Mouse (Mus musculus) cerebellum, adult 11 months (tissue): ENCODE data around the gene Ankrd39.

Experiments used
- DNase-seq: peaks from one replicate; pipeline ENCODE4 v3.0.0; 2022

The Ankrd39 gene

DNA sequence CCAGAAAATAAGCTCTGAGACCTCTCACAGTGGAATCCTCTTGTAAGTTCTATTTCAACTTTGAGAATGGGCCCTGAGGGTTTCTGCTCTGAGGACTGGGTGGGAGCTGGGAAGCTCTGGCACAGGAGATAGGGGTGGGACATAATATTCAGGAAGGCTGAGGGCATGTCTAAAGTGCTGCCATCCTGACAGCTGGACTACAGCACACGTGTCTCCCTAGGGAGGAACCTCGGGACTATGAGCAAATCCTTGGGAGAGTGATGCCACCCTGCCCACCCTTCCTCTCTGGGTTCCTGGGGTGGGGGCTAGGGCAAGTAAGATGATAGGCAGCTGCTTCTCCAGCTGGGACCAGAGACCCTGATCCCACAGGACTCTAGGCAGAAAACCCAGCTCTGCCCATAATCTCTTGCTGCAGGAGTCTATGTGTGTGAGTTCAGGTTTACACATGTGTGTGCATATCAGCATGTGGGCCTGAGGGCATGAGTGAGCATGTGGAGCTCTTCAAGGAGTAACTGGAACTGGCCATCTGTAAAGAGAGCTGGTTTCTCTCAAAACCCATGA, 25.0 kb upstream of the Ankrd39 start:
- DNase-seq, result no peak

DNA sequence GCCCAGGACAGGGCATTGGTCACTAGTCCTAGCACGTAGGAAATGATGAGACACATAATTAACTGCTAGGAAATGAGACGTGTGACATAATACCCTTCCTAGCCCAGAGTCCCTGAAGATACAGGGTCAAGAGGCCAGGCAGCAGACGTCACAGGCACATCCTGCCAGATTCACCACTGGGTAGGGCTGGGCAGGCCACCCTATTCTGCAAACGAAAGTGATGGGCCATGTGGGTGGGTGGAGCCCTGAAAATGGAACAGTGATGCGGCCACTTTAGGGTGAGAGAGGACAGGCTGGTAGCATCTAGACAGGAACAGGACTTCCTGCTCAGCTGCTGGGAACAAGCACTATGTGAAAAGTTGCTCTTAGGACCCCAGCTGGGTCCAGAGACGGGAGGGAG, 24.4 kb upstream of the Ankrd39 start:
- DNase-seq, result no peak

DNA sequence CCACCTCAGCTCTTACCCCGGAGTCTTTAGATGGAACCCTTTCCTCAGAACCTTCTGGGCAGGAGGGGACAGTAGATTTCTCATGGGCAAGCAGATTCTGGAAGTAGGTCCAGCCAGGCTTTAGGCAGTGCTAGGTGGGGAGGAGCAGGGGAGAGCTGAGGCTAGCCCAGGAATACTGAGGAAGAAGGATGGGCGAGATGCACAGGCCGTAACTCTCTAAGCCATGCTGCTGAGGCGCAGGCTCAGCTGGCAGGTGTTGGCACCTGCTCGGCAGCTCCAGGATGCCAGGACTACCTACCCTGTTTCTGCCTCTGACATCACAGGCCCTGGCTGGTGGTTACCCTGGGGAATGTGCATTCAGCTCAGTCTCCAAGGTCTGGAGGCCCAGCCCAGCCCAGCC, 23.1 kb upstream of the Ankrd39 start:
- no peak for DNase-seq

DNA sequence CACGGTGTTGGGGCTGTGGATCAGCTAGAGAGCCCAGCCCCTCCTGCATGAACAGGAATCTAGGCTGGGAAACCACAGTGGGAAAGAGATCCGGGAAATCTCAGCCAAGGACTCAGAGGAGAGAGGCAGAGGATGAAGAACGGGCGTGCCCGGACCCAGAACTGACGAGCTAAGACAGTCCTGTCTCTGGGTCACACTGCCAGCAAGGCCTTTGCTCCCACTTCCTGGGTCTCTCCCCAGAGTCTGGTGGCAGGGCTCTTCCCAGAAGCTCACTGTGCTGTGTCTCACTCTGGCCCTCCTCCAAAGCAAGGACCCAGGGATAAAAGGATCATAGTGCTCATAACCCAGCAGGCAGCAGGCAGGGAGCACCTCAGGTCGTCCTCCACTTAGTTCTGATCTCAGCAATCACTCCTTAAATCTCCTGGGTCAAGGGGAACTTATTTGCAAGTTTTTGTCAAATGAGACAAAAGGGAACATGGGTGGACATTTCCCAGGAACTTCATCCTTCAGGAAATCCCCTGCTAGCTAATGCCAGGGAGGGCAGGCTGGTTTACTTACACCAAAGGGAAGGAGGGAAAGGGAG, 22.5 kb upstream of the Ankrd39 start:
- no peak for DNase-seq

DNA sequence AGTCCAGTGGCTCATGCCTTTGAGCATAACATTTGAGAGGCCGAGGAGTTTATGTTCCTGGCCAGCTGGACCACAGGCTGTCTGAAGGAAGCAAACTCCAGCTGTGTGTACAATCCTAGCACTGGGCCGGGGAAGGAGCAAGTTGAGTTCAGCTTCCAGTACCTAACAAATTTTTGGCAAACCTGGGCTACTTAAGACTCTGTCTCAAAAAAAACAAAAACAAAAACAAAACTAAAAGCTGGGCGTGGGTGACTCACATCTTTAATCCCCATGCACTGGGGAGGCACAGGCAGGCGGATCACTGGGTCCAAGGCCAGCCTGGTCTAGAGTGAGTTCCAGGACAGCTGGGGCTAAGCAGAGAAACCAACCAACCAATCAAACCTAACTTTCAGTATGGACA, 21.5 kb upstream of the Ankrd39 start:
- DNase-seq, result no peak

DNA sequence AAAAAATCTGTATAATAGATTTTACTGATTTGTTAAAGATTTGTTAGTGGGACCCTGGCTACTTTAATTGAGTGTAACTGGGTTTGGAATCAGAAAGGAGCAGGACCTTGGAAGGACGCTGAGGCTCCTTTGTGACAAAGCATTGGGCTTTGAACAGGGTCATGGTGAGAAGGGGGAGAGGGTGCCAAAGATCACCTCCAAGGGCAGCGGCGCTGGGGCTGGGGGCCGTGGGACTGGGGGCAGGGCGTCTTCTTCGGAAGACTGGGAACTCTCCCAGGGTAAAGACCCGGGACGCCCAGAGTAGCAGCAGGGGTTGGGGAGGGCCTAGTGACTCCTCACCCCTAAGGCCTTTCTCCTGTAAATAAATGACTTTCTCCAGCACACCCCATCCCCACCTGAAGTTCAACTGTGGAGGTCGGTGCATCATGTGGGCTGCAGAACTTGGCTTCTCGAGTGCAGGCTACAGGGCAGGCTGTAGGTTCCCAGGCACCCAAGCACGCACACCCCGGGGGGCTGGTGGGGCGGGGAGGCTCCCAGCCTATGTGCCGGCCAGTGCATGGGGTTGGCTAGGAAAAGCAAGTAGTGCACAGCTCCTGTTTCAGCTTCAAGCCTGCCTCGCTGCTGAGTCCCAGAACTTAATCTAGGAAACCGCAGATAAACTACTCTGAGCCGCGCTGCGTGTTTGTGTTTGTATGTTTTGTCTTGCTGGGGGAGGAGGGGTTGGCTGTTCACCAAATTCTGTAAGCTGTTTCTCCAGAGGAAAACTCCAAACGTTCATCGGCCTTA, 20.8 kb upstream of the Ankrd39 start:
- DNase-seq, result no peak

DNA sequence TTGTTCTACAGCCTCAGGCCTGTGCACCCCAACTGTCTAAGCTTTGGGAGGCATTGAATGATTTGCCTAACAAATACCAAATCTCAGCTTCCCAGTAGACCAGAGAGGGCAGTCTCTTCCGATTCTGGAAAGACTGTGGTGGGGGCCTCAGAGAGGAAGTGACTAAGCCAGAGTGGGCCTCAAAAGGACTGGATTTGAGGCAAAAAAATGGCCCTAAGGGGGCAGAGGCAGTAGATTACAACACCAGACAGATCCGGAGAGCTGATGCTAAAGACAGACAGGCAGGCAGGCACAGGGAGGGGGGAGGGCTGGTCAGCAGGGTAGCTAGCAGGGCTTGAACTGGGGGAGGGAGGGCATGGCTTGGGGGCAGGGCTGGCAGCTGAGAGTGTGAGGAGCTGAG, 19.2 kb upstream of the Ankrd39 start:
- no peak for DNase-seq

DNA sequence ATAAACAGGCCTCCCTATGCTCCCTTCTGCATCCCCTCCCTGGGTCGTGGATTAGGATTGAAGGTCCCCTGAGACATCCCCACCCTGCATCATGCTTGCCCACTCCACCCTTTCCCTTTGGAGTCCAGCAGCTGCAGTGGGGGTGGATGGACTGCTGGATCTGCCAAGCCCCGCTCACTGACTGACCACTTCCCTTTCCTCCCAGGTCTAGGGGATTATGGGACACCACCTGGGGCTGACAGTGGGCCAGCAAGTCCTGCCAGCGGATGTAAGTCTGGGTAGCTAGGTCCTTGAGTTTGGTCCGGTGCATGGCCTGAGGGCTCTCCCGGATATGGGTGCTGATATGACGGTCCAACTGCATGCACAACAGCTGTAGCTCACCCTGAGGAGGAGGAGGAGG, 16.9 kb upstream of the Ankrd39 start:
- no peak for DNase-seq

DNA sequence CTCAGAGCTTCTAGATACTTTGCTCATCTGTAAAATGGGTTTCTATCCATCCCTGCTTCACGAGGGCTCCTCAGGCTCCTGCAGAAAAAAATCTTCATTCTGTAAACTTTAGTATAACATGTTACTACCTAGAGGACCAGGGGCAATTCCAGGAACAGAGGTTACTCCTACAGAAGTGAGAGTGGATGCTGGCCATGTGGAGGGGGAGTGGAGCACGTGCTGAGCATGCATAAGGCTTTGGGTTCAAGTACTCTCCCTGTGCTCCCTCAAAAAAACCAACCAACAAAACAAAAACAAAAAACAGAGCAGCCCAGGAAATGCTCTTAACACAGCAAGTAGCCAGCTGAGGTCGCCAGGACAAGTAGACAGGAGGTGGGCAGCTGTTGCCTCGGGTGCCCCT, 16.4 kb upstream of the Ankrd39 start:
- no peak for DNase-seq

DNA sequence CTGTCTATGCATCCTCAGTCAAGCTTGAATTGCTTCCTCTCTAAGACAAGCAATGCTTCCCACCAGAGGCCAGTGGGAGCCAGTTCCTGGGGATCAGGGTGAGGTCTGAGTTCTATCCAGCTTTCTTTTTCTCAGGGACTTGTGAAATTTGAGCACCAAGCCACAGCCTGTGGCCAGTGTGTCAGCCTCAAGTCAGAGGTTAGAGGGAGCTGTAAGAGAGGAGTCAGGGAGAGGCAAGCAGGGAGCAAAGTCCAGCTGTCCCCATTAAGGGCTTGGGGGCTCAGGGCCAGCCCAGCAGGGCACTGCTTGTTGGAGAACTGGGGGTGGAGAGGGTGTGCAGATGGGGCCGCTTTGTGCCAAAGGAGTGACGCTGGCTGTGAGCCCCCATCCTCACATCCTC, 16.0 kb upstream of the Ankrd39 start:
- DNase-seq, result no peak

DNA sequence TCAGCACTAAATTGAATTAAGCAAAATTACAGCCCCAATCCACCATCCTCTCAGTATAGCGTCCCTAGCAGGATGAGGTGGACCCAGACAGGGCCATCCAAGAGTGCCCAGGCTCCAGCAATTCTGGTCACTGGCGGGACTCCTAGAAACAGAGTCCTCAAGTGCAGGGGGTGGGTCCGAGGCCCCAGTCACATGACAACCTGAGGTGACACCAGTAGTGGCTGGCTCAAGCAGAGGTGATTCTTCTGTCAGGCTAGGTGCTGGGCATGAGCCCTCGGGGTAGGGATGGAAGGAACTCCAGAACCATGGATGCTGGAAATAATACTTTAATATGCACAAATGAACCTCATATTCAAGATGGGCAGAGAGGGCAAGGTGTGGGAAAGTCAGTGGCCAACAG, 15.1 kb upstream of the Ankrd39 start:
- DNase-seq, result no peak

DNA sequence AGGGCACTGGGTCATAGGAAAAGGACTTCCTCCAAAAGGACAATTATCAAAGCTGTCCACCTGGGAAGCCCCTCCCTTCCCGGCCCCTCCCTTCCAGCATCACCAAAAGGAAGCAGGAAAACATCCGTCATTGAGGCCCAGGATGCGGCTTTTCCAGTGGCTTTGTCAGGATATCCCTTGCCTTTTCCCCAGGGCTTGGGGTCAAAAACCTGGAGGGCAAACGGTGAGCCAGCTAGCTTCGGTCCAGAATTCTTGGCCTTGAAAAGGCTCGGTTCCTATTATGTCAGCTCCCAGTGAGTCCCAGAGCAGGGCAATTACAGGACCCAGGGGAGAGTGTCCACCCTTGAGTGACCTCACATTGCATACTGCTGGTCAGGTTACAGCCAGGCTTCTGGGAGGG, 13.7 kb upstream of the Ankrd39 start:
- DNase-seq, result no peak

DNA sequence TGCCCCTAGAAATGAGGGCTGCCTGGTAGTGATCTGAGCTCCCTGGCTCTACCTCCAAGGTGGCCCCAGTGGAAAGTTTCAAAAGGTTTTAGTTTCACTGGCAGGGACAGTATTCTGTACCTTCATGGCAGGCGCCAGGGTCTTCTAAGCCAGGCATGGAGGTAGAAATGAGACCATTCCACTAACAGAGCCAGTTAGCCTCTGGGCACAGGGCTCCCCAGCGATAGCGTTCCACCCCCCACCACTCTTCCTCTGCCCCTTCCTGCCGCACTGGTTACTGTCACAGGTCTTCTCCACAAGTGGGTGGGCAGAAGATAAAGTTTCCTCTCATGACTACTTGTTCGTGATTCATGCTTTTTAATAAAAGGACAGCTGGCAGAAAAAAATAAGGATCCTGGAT, 12.6 kb upstream of the Ankrd39 start:
- no peak for DNase-seq

DNA sequence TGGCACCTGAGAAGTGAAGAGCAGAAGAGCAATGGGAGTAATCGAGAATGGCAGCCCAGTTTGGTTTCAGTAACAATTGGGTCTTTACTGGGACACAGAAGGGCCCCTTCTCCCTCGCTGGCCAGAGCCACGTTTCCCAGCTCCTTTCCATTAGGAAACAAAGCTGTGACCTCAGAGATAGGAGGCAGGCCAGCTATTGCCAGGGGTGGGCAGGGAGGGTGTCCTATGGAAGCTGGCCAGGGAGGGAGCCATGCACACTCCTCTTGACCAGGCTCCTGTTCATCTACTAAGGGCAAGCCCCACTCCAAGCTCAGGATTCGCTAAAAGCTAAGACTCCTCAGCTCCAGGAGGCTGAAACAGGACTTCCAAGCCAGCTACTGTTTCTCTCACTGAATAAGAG, 12.0 kb upstream of the Ankrd39 start:
- DNase-seq, result no peak

DNA sequence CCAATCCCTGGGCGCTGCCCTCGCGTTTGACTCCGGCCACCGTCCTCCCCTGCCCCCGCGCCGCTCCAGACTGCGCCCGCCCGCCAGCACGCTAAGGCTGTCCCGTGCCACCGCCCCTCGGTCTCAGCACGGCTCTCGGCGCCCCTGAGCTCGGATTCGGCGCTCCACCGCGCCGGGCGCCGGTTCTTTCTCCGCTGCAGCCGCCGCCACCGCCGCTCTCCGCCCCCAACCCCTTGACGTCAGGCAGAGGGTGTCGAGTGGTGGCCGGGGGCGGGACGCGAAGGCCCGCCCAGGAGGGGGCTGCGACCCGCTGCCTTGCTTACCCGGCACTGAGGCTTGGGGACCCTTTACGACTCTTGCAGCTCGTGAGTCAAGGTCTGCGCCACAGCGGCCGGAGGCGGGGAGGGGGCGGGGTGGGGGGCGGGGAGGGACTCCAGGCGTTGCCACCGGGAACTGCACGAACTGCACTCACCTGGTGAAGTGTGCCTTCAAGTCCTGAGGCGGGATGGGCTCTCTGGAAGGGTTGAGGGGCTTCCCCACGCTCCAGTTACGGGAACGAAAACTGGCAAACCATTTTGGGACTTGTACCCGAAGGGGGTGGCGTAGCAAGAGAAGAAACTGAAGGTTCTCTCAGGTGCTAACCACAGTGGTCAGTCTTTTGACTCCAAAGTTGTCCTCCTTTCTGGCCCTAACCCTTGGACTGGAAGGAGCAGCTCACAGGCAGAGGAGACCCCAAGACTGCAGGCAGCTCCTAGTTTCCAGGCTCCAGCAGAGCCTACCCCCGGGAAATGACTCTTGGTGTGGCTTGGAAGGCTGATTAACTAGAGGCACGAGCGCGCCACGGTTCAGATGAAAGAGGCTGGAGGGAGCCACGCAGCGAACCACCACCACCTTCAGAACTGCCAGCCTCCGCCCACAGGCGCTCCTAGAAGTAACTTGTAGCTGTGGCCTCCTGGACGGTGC, 11.1 kb upstream of the Ankrd39 start, which contains the start of gene Sema4c:
Sema4c (minus strand) TSS at position 319 of the 963 bp plus-strand sequence.
- peak; percentile 63 for DNase-seq

DNA sequence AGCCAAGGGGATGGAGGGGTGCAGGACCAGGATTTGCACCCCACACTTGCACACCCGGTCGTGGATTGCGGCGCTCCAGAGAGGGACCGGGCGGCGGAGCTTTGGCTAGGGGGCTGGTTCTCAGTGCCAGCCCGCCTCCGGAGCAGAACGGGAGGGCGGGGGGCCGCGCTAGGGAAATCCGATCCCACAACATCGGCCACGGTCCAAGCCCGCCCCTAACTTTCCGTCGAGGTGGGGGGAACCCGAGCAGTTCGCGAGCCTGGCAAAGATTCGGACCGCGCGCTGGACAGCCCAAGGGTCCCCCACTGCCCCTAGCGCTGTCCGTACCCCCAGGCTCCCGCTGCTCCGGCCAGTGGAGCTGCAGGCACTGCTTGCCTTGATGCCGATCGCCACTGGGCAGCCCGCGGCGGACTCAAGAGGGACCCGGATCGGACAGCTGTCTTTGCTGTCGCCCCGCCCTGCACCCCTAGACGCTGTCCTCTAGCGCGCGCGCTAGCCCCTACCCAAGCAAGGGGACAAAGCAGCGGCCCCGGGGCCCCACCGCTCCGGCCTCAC, 10.3 kb upstream of the Ankrd39 start:
- no peak for DNase-seq

DNA sequence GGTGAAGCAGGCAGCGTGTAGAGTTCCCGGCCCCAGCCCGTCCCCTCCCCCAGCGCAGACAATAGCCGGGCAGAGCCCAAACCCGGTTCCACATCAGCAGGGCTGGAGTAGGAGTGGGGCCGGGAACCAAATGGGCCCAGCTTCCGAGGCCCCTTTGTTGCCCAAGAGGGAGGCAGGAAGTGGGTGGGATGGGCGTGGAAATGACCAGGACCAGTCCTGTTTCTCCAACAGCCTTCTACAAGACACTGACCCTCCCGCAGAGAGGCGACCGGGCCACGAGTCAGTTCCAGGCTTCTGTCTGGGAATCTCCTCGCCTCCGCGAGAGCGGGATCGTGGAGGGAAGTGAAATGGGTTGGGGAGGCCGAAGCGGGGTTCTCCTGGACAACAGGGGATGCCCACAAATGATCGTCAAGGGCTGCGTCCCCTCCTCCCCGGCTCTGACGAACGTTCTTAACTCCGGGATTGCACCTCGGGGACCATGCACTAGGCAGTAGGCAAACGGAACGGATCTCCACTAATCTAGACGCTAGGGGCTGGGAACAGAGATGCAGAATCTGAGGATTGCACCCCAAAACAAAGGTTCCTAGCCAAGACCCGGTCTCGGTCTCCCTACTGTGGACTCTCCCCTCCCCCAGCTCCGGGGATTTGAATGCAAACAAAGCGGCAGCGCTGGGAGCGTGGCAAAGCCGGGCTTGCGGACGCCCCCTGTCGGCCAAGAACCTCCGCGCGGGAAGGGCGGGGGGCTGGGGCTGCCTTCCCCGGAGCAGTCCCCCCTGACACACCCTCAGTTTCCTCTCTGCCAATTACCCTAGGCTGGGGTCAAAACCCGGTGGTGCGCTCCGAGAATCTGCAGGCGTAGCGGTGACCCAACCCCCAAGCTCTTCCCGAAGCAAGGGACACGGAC, 9.6 kb upstream of the Ankrd39 start:
- DNase-seq, result peak; percentile 92

DNA sequence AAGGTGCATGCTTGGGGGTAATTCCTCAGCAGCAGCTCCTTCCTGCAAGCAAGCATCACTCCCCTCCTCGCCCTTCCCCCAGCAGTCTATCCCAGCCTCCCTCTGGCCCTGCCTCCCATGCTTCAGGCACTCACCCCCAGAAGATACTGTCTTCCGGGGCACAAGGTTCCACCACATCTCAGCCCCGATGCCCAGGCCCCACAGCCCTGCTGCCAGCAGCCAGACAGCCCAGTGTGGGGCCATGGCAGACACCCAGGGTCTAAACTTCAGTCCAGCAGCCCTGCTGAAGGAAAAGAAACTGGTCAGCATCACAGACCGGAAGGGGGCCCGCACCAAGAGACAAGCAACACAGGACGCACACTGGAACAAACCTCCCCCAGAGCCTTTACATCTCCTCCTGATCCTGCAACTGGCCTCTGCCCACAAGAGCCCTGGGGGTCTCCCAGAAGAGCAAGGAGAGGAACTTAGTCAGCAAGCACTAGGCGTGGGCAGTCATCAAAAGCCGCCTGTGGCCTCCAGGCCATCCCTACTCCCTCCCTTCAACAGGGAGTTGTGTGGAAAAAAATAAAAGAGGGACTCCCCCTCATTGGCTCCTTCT, 8.7 kb upstream of the Ankrd39 start:
- DNase-seq, result peak; percentile 55

DNA sequence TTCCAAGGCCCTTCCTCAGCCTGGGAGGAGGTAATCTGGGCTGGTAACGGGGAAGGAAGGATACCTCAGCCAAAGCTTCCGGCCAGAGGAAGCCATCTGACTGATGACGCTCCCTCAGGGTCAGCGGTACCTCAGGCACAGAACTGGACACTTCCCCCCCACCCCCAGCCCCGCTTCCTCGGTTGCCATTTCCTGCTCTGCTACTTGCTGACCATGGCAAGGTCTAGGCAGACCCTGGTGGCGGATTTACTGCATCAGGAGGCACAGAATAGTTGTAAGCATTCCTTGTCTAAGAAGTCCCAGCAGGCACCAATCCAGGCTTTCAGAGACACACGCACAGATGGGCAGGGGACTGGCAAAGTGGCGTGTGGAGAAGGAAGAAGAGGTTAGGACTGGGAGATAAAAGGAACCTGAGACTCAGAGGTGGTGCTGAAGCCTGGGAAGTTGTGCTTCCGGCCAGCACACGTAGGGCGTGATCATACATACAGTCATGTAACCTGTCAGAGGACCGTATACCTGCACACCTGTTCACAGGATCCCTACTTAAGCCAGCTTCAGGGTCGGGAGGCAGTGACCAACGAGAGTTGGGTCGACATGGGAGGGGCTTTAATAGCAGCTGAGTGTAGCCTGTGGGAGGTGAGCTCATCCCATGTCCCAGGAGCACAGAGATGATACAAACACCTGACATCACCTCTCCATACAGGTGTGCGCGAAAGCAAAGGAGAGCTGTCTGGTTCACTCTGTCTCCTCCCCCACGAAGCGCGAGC, 7.6 kb upstream of the Ankrd39 start:
- no peak for DNase-seq

DNA sequence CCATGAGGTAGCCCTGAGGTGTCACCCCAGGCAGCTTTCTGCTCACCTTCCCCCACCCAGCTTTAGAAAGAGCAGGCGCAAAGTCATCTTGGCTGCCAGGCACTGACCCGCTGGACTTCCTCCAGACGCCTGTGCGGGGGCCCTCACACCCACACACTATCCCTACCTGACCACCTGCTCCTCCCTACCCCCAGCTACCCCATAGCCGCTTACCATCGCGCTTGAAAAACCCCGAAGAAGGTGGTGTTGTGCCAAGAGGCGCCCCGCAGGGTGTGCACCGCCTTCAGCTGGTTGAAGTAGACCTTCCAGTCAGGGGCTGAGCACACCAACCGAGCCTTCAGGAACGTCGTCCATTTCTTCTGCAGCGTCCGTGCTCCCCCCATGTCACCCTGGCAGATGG, 5.3 kb upstream of the Ankrd39 start:
- peak; percentile 83 for DNase-seq

DNA sequence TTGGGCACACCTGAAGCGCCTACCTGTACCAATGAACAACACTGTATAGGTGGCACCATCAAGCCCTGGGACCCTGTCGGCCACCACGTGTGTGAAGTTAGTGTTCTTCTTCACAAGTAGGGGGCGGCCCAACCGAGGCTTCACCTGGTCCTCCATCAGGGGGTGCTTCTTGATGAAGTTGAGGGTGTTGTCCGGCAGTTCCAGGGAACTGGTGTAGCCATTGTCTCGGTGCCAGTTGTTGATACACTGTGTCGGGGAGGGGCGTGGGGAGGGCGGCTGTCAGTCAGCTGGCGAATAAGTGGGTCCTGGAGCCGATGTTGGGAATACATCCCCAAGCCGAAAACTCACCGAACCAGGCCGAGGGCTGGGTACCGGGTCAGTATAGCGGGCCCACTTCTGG, 4.7 kb upstream of the Ankrd39 start:
- DNase-seq, result no peak
